Comparison of ENCODE assay signal across 11 mouse cellular contexts in the genomic region with DNA sequence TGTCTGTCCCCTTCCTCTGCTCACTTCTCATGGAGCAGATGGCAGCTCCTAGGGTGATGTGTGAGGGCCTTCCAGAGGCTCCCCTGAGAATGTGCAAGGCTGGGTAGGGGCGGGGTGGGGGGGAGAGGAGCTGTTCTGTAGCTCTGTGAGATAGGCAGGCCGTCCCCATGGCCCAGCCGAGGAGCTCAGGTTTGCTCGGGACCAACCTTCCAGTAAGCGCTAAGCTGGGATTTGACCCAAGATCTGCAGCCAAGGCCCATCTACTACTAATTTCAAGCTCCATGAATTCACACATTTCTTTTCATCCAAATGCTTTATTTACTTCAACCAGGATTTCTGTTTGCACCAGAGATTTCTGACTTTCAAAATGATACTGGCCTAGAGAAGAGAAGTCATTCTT. TPM values are rescaled to one million over a fixed set of nuclear protein-coding genes. Genes with fewer than 3 reads are reported as not detected.
DNase-seq lines count a peak whose midpoint lies in the region; ATAC-seq and TF ChIP-seq lines count a peak whose summit lies in the region.
"Had no signal": no experiment of that assay in that cellular context is flagged by ENCODE, and none has a peak within 500 bp of the region (broad histone marks: within the 10 kb centered on the region; RNA-seq: fewer than 3 reads in every experiment).

No protein-coding gene starts in this region.

- ATAC-seq in kidney, postnatal 0 days (replicated peaks; ENCODE audit: low FRiP score, low read depth): no peak
- no peak for ATAC-seq in hindbrain, embryonic 15.5 days (ENCODE audit: low FRiP score, low read depth)
- ATAC-seq in neural tube, embryonic 13.5 days (ENCODE audit: low read depth): no peak

- 49% methylated on average over 5 of the region's 5 CpGs for WGBS in kidney, postnatal 0 days
- 83% methylated on average over 5 of the region's 5 CpGs for WGBS in kidney, adult 2 months
- WGBS in hindbrain, embryonic 15.5 days: 40% methylated on average over 5 of the region's 5 CpGs
- WGBS in neural tube, embryonic 13.5 days: 40% methylated on average over 5 of the region's 5 CpGs

- no peak for TF ChIP-seq CTCF in gastrocnemius, adult 2 months (IDR thresholded peaks at IDR 0.05)
- TF ChIP-seq CTCF in kidney, postnatal 0 days (IDR thresholded peaks at IDR 0.05; ENCODE audit: low read depth): no peak
- no peak for TF ChIP-seq CTCF in kidney, adult 2 months (conservative IDR thresholded peaks at IDR 0.05; ENCODE audit: insufficient read depth, insufficient read length, low read depth, low read length)

- H3K4me1 ChIP-seq in kidney, postnatal 0 days (replicated peaks; ENCODE audit: insufficient read depth, low read length): peaks cover 10% of the 10 kb centered on the region; the same call in 1 of the 2 replicates
- H3K4me1 ChIP-seq in kidney, adult 2 months (ENCODE audit: control insufficient read depth, insufficient read depth, low read length): peaks cover 3% of the 10 kb centered on the region; the same call in 1 of the 2 replicates
- H3K4me1 ChIP-seq in hindbrain, embryonic 15.5 days (replicated peaks): peaks cover 18% of the 10 kb centered on the region
- peaks cover 21% of the 10 kb centered on the region for H3K4me1 ChIP-seq in neural tube, embryonic 13.5 days (replicated peaks)

- no peaks in the 10 kb centered on the region for H3K9me3 ChIP-seq in kidney, postnatal 0 days (replicated peaks; ENCODE audit: low read length)
- H3K9me3 ChIP-seq in hindbrain, embryonic 15.5 days: no peaks in the 10 kb centered on the region
- no peaks in the 10 kb centered on the region for H3K9me3 ChIP-seq in neural tube, embryonic 13.5 days

- H3K4me2 ChIP-seq in kidney, postnatal 0 days (ENCODE audit: low read length): no peak overlapping the region
- no peak overlapping the region for H3K4me2 ChIP-seq in hindbrain, embryonic 15.5 days
- no peak overlapping the region for H3K4me2 ChIP-seq in neural tube, embryonic 13.5 days

- no peak overlapping the region for H3K4me3 ChIP-seq in gastrocnemius, adult 2 months
- H3K4me3 ChIP-seq in kidney, postnatal 0 days (replicated peaks; ENCODE audit: low read depth, low read length): no peak overlapping the region
- H3K4me3 ChIP-seq in kidney, adult 2 months (ENCODE audit: insufficient read depth, low read depth, low read length): no peak overlapping the region
- H3K4me3 ChIP-seq in hindbrain, embryonic 15.5 days: no peak overlapping the region
- H3K4me3 ChIP-seq in neural tube, embryonic 13.5 days: no peak overlapping the region
- H3K4me3 ChIP-seq: left cerebral cortex, adult 2 months had no signal

- no peaks in the 10 kb centered on the region for H3K36me3 ChIP-seq in kidney, postnatal 0 days (ENCODE audit: insufficient read depth, low read length)
- no peaks in the 10 kb centered on the region for H3K36me3 ChIP-seq in kidney, adult 2 months (ENCODE audit: control insufficient read depth, insufficient read depth, low read length)
- H3K36me3 ChIP-seq in hindbrain, embryonic 15.5 days: no peaks in the 10 kb centered on the region
- no peaks in the 10 kb centered on the region for H3K36me3 ChIP-seq in neural tube, embryonic 13.5 days

- intact Hi-C loops in gastrocnemius, adult 2 months (cut with DNase I): no loop called here
- intact Hi-C loops in left cerebral cortex, postnatal 14 days (cut with DNase I): no loop called here

- no peak for TF ChIP-seq POLR2A in kidney, adult 2 months (IDR thresholded peaks at IDR 0.05; ENCODE audit: low read depth, low read length)

- DNase-seq in gastrocnemius, adult 2 months: no peak
- no peak for DNase-seq in gastrocnemius, postnatal 10 days
- DNase-seq in kidney, postnatal 0 days (ENCODE audit: low spot score): no peak
- no peak for DNase-seq in kidney, adult 2 months
- DNase-seq in left cerebral cortex, postnatal 14 days (ENCODE audit: low spot score in 2 of 2): no peak
- no peak for DNase-seq in yolk sac, embryonic 10.5 days (ENCODE audit: low spot score)
- DNase-seq: B cell, adult 2 months had no signal

- no peaks in the 10 kb centered on the region for H3K27me3 ChIP-seq in kidney, postnatal 0 days (ENCODE audit: insufficient read depth, low read length)
- H3K27me3 ChIP-seq in kidney, adult 2 months (replicated peaks; ENCODE audit: control insufficient read depth, insufficient read depth, low read length): no peaks in the 10 kb centered on the region
- no peaks in the 10 kb centered on the region for H3K27me3 ChIP-seq in hindbrain, embryonic 15.5 days
- H3K27me3 ChIP-seq in neural tube, embryonic 13.5 days: no peaks in the 10 kb centered on the region

- H3K9ac ChIP-seq in kidney, postnatal 0 days (ENCODE audit: low read depth, low read length): no peak overlapping the region
- no peak overlapping the region for H3K9ac ChIP-seq in hindbrain, embryonic 15.5 days
- H3K9ac ChIP-seq in neural tube, embryonic 13.5 days: no peak overlapping the region
- H3K9ac ChIP-seq: liver, postnatal 0 days had no signal

- H3K27ac ChIP-seq in gastrocnemius, adult 2 months: peak overlapping the region; percentile 83
- H3K27ac ChIP-seq in kidney, postnatal 0 days: peak overlapping the region; percentile 42; the same call in 1 of the 2 replicates
- H3K27ac ChIP-seq in kidney, adult 2 months (ENCODE audit: insufficient read depth, low read depth, low read length): no peak overlapping the region
- H3K27ac ChIP-seq in hindbrain, embryonic 15.5 days (replicated peaks): peak overlapping the region; percentile 59
- H3K27ac ChIP-seq in neural tube, embryonic 13.5 days (replicated peaks): peak overlapping the region; percentile 57
- H3K27ac ChIP-seq: left cerebral cortex, adult 2 months had no signal

RNA-seq across cellular contexts. Expression of a gene that starts 51.4 kb away (rescaled TPM):
- total RNA-seq in gastrocnemius, adult 2 months (2021): 1 to 10 TPM; 5.3 to 8.3 TPM
- total RNA-seq in gastrocnemius, postnatal 10 days (2021): 10 to 100 TPM; 10.5 to 12.8 TPM
- 41.5 and 46.9 TPM in 2 replicates for polyA plus RNA-seq in kidney, postnatal 0 days (2015; fragmentation: Nextera tagmentation; extraction: Ambion mirVana)
- 8.1 and 10.1 TPM in 2 replicates for polyA plus RNA-seq in kidney, adult 2 months (2012; rRNA removed)
- polyA plus RNA-seq in hindbrain, embryonic 15.5 days (2015; fragmentation: Nextera tagmentation; extraction: Ambion mirVana): 1.2 and 1.9 TPM in 2 replicates
- polyA plus RNA-seq in neural tube, embryonic 13.5 days (2015; fragmentation: Nextera tagmentation; extraction: Ambion mirVana): 2.3 and 5.2 TPM in 2 replicates
- under 1 TPM; 0.15 to 0.42 TPM for total RNA-seq in left cerebral cortex, postnatal 14 days (2021)
